Mouse (Mus musculus) embryo, embryonic 11 days (tissue): ENCODE measurements around the gene Haspin.
A peak's percentile ranks its signal among the peaks of the same experiment; 100 is the strongest.
"Not testable (repeated sequence)": the region's sequence is repeated elsewhere in the genome, so short reads cannot be mapped to it uniquely, and the experiment has no call there.

Source experiments
- DNase-seq: peaks from one replicate; pipeline ENCODE4 v3.0.0-alpha.2; 2015

The Haspin gene

DNA sequence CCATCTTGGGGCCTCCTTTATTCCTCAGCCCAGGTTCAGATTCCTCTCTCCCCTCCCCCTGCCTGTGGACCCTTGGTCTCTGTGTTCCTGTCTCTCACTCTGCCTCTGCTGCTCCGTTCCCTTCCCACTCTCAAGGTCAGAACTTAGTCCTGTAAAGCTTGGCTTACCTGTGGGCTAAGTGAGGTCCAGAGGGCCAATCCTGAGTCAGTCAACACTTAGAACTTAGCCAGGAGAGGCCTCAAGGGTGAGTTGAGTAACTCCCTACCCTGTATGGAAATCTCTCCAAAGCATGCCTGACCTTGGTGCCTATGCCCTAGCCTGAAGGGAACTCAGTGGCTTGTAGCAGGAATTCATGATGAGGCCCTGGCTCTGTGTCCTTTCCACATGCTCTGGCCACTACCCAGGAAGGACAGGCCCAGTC lies 6.2 kb upstream of the Haspin start:
- DNase-seq, result no peak

DNA sequence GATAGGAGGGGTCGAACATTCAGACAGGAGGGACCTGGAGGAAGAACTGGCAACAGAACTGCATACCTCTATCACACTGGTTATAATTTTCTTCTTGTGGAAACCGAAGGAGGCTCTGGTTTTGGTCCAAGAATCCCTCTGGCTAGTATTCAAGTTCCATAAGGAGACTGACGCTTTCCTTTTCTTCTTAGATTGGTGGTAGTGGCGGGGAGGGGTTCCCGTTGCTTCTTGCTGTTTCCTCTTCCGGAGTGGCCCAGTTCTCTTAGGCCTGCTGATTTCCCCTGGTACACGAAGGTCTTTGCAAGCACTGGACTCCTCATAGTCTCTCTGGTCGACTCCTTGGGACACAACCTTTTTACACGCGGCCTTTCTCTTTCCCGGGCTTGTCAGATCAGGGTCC lies 978 bp downstream of the Haspin start:
- peak; percentile 8 for DNase-seq

DNA sequence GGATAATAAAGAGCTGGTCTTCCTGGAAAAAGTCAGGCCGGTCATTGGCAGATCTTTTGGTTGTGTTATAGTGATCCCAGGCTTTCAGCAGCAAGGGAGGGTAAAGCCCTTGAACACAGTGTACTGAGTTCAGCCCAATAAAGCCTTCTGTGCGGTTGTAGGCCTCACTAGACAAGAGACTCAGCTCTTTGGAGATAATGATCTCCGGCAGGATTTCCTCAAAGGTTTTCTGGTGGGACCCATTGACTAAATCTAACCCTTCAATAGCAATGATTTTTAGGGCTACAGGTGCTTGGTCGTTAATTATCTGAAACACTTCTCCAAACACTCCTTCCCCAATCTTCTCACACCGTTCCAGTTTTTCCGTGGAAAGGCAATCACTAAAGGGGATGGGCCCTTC lies 1.5 kb downstream of the Haspin start:
- DNase-seq, result no peak

DNA sequence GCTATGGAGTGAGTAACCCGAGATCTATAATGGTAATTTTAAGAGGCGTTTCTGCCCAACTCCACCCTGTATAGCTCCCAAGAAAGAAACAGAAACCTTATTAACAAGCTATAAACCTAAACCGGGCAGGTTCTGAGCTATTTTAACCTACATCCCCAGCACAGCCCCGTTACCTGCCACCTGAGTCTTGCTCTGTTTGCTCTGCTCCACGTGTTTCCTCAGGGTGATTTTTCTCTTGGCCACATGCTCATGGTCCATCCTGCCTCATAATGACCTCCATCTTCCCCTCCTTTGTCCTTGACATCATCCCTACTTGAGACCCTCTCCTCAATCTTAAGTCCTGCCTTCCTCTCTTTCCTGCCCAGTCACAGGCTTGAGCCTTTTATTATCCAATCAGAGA lies 3.9 kb downstream of the Haspin start:
- DNase-seq, result no peak

DNA sequence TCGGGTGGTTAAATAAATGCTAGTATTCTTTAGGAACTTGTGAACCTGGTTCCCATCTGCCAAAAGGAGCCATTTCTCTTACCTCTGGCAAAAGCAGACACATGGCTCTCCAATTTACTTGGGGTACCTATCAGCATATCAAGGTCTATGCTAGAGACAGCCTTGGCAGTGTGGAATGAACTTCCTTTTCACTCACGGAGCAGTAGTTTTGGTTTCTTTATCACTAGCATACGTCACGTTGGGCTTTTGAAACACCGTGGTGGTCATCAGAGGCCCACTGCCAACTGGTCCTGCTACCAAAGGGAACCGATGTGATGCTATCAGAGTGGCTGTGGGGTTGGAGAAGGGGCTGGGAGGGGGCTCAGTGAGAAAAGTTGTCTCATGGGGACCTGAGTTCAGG lies 5.1 kb downstream of the Haspin start:
- DNase-seq, result no peak

DNA sequence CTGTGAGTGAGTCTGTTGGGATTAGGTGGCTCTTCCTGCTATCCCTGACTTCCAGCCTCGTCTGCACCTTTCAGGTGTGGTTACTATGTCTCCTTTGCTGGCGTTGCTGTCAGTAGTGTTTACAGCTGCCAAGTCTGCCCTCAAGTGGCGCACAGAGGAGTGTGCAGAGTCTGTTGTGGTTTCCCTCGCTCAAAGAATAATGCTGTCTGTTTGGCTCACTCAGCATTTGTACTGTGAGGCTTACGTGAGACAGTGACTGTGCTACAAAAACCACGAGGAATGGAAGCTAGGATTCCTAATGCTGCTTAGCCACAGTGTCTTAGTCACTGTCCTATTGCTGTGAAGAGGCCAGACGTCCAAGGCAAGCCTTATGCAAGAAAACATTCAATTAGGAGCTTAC lies 7.1 kb downstream of the Haspin start:
- no peak for DNase-seq

DNA sequence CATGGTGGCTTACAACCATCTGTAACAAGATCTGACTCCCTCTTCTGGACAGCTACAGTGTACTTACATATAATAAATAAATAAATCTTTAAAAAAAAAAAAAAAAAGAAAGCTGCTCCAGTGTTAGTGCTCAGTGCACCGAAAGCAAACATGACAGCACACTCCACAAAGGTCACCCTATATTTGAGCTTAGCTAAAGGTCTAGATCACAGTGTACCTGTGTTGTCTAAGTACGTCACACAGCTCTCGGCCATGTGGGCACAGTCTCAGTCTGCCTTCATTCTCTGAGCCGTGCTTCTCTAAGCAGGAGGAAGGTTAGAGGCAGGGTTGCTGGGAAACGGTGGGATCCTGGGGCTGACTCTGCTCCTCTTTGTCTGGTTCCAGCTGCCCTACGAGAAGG lies 11.6 kb downstream of the Haspin start:
- no peak for DNase-seq

DNA sequence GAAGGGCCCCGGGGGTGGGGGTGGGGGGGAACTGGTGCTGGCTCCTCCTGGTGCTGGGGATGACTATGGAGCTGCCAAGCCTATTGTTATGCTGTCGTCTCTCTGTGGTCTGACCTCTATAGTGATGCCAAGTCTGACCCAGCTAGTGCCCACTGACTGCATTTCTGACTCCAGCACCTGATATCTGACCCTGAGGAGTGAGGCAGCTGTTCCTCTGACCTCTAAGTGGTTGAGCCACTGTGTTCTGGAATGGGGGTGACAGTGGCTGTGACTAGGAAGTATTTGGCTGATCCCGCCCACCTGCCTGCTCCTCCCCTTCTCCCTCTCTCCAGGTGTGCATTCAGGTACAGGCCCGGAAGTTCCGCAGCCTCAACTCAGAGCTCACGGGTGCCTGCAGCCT lies 26.7 kb downstream of the Haspin start:
- no peak for DNase-seq

DNA sequence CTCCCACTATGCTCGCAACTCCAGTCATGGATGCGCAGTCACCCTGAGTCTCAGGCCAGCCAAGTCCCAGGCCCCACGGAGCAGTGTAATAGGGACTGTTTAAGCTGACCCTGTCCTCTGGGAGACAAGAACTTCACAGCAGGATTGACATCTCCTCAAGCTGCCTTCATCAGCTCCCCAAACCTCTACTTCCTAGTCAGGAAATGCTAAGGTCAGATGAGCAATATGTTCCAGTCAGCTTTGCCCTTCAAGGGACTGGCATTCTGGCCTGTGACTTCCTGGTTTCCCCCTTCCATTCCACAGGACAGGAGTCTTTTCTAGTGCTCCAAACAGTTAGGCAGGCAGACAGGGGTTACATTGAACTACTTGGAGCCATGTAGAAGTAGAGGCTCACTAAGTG lies 28.2 kb downstream of the Haspin start:
- no peak for DNase-seq

DNA sequence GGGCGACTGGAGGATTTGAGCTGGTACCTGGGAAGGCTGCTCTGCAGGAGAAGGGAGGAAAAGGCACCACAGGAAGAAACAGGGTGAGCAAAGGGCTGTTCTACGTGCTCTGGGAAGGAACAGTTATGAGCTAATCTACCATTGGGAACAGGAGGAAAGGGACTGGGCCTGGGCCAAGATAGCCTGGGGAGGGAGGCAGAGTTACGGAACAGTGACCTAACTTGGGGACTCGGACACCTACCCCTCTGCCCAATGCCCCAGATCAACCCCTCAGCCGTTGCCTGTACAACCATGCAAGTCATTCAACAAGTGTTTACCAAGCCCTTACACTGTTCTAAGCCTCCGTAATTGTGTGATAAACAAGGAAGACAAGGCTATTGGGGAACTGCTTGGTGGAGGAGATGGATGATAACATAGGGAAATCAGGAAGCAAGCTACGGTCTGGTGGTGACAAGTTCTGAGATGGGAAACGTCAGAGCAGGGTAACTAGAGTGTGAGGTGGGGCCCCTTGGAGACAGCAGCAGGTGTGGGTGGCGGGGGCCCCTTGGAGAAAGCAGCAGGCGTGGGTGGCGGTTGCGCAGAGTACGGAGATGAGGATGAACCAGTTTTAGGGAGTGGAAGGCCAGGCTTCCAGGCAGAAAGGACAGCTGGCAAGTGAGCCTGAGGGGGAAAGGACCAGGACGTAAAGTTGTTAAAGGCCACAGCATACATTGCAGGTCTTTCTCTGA lies 29.0 kb downstream of the Haspin start:
- DNase-seq, result no peak

DNA sequence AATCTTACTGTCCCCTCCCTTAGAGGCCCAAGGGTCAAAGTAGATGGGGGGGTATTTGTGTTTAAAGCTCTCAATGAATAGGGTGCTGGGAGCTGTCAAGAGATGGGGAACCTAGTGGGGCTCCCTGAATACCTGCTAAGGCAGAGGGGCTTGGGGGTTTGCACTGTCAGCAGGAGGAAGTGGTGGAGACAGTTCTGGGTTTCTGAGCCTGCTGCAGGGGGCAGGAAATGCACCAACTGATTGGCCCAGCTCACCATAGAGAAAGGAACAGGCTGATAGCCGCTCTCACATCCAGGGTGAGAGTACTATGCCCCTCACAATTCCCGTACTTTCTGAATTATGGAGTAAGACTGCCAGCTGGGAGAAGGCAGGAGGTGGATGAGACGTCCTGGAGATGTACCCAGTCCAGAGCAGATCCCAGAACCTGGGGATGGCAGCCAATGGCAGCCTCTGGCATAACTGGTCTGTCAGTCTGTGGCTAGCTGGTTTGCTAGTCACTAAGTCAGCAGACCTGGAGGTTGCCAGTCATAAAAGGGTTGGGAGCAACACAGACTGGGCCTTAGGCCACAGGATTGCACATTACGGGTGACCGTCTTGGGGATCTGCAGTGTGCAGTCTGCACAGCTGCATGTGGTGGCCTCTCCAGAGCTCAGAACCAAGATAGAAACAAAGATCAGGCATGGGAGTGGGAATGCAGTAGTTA lies 29.7 kb downstream of the Haspin start:
- DNase-seq, result no peak

DNA sequence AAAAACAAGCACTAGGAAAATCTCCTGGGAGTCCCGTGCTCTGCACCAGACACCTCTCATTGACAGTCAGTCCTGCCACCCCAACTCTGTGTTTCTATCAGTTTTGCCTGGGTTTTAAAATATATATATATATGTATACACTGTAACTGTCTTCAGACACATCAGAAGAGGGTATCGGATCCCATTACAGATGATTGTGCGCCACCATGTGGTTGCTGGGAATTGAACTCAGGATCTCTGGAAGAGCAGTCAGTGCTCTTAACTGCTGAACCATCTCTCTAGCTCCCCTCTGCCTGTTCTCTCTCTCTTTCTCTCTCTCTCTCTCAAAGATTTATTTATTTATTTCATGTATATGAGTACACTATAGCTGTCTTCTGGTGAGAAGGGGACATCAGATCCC lies 30.7 kb downstream of the Haspin start:
- DNase-seq, result not testable (repeated sequence)

DNA sequence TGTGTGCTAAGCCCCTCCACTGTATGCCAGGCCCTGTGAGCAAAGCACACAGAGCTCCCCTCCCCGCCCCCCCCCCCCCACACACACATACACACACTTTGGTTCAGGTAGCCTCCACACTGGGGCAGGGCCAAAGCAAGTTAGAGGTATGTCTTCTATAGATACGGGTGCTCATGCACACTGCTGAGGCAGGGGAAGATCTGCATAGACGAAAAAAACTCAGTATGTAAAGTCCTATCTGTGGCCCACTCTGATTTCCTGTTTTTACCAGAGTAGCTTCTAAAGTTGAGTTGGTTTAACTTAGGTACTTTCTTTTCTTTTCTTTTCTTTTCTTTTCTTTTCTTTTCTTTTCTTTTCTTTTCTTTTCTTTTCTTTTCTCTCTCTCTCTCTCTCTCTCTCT lies 32.8 kb downstream of the Haspin start:
- DNase-seq, result no peak

DNA sequence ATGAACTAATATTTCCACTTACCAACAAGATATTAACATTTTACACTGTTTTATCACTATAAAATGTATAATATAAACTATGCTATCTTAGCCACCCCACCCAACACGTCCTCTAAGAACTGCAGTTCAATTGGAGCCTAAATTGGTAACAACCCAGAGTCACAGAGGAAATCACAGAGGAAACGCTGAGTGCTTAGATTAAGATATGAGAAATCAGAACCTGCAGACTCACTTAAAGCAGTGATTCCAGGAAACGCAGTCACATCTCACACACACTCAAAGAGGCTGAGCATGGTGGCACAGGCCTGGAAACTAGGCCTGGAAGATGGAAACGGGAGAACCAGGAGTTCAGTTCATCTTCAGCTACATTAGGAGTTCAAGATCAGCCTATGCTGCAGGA lies 36.8 kb downstream of the Haspin start:
- no peak for DNase-seq

DNA sequence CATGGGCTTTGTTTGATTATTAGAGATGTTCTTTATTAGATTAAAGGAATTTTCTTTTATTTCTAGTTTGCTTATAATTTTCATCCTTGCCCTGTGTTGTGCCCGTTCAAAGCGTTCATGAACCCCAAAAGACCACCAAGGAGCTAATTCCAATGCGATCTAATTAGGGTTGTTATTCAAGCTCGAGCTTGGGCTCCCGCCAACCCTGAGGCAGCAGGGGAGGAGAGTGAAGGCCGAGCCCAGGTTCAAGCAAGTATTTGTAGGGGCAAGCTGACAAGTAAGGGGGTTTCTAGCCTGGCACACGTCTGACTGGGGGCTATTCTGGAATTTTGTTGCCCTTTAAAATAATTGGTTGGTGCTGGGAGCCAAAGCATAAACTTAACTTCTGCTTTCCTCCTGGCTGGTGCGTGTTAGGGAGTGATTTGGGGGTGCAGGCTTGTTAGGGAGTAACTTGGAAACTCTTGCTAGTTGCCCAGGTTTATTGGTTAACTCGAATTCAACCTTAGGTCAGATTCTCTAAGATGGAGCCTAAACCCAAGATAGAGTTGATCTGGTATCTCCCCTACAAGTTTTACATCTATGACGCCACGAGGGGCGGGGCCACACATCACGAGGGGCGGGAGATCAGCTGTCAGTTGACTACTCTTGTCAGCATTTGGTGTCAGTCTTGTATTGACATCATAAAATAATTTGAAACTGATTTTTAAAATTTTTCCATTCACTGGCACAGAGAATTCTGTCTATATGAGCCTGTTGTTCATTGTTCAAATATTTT lies 37.9 kb downstream of the Haspin start:
- no peak for DNase-seq

DNA sequence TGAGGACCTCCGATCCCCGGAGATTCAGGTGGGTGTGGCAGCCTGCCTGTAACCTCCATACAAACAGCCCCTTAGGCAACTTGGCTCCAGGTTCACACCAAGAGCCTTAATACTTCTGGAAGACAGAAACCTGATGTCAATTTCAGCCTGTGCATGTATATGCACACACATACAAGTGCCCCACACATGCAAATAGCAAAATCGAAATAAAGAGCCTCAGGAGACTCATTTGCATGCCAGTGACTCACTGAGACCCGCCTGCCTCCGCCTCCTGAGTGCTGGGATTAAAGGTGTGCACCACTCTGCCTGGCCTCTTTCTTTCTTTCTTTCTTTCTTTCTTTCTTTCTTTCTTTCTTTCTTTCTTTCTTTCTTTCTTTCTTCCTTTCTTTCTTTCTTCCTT lies 39.2 kb downstream of the Haspin start:
- DNase-seq, result no peak

DNA sequence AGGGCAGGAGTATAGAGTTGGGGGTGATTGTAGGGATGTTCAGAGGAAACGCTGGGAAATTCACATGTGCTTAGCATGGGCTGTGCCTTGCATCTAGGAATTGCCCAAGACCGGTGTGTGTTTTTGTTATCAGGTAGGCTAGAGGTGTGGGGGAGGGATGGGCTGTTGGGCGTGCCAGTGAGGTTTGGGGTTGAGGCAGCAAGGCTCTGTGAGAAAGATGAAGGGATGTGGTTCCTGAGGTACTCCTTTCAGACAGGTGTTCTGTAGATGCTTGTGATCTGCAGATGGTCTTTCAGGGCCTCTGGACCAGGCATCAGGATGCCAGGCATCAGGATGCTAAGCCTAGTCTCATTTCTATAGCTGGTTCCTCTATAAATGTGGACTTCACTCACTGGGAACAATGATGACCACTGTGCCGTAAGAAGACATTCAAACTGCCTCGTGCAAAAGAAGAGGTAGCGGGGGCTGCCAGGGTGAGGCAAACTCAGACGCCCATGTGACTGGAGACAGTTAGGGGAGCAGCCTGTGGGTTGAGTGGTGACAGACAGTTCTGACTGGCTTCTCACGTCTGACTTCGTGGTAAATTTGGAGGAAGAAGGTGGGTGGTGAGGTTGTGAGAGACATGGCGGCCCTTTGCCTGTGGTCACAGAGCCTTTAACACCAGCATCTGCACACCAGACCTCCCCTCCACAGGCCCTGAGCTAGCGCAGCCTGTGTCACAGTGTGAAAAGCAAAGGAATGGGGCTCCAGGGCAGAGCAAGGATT lies 43.7 kb downstream of the Haspin start:
- DNase-seq, result no peak

DNA sequence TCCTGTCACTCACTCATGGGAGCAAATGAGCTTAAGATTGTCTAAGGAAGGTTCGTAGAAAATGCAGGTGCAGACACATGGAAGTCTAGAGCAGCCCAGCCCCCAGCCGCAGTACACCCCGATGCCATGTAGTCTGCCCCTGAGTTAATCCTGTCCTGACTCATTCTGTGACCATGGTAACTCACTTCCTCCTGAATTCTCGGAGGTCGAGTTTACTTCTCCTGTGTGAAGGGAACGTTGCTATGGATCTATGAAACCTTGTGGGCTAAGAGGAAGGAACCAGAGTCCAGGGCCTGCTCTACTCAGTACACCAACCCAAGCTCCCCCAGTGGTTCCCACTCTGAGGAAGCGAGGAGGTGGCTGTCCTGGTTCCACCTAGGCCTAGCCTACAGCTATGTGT lies 45.2 kb downstream of the Haspin start:
- DNase-seq, result no peak

DNA sequence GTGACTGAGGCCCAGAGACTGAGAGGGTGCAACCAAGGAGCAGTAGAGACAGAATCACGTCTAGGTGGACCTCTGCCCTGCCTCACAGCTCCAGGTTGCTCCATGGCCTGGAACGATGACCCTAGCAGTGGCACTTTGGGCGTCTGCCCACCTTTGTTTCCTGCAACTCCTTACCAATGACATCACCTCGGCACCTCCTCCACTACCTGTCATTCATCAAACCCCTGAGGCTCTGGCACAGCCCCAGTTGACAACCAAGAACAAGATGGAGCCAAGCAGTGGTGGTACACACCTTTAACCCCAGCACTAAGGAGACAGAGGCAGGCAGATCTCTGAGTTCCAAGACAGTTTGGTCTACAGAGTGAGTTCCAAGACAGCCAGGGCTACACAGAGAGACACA lies 46.0 kb downstream of the Haspin start:
- DNase-seq, result no peak

DNA sequence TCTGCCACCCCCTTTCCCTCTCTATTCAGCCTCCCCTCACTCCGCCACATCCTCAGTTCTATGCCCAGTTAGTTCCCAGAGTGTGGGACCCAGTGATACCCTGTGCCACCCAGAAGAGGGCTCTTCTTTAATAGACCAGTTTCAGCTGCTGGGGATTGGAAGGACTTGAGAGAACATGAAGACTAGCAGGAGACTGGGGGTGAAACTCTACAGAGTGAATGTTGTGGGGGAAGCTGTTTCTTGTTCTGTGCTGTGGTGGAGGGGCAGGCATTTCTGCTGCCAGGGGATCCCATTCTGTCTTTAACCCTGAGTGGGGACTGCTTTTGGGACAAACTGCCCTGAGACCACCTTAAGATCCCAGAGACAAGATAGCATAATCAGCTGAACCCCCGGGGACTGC lies 47.3 kb downstream of the Haspin start:
- DNase-seq, result no peak

DNA sequence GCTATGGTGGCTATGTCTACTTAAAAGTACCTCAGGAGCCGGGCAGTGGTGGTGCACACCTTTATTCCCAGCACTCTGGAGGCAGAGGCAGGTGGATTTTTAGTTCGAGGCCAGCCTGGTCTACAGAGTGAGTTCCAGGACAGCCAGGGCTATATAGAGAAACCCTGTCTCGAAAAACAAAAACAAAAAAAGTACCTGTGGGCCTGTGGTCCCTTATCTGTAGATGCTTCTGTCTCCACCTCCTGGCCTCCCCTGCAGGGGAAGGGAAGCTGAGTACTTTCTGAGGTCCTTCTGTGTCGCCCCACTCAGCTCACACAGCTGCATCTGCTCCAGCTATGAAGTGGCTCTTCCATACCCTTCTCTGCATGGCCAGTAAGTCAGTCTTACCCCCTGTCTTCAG lies 47.8 kb downstream of the Haspin start, which contains the start of gene Itgae:
TSS of gene Itgae (plus strand) at position 301 of the 400 bp plus-strand sequence.
- DNase-seq, result no peak

DNA sequence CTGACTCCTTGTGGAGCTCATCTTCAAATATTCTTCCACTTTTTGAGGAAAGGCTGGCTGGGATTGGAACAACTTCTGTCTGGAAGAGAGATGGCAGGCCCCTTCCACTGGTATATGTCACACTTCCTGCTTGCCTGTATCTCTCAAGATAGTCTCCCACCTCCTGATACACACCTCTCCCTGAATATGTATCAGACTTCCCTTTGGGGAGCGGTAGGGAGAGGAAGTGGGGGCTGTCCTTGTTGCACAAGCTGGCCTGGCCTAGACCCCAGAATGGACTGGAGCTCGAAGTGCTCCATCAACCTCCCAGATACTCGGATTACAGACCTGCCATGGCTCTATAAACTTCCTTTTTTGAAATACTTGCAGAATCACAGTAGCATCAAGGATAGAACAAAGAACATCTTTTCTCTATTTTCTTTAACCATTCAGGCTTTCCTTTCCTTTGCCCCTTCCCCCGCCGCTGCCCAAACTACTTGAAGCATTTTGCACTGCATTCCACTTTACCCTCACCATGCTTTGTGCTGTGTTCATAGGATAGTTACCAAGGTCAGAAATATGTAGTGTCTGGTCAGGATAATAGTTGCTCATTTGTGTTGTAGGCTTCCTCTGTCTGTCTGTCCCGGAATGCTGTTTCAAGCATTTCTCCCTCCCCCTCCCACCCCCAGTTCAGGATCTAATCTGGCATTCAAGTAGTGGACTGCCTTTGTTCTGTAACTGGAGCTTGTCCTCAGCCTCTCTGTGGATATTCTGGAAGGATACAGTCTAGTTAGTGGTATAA lies 50.2 kb downstream of the Haspin start:
- DNase-seq, result peak; percentile 11
